Mouse (Mus musculus): Measurements from ENCODE around the gene Zfp275. TPM values are rescaled to one million over a fixed set of nuclear protein-coding genes. Genes with fewer than 3 reads are reported as not detected.
"Not testable (repeated sequence)": the region's sequence is repeated elsewhere in the genome, so short reads cannot be mapped to it uniquely, and the experiment has no call there.

The Zfp275 gene
- polyA plus RNA-seq, 1 experiment from 2014 or later = 19.0 TPM

- no peaks in the 10 kb centered on the region for H3K36me3 ChIP-seq
- no peak for ATAC-seq (ENCODE audit: insufficient number of reproducible peaks, low FRiP score, low TSS enrichment, low read depth)
- H3K4me2 ChIP-seq = no peak overlapping the region
- WGBS = 68% methylated on average over 1 of the region's 1 CpGs
- H3K9me3 ChIP-seq = no peaks in the 10 kb centered on the region
- H3K27ac ChIP-seq = no peak overlapping the region
- H3K4me1 ChIP-seq = 0 out of 2 replicates have a peak, but pooled peaks cover 2% of the 10 kb centered on the region
- H3K4me3 ChIP-seq = no peak overlapping the region
- no peak overlapping the region for H3K9ac ChIP-seq
- peaks cover 10% of the 10 kb centered on the region; the same call in 1 of the 2 replicates for H3K27me3 ChIP-seq
Measured at GRCm38 (mm10) chrX:73344346-73344745, 1.9 kb downstream of the Zfp275 start.

- Histone ChIP-seq H3K9me3 (no peaks in the 10 kb centered on the region), H3K27ac (no peak overlapping the region), H3K27me3 (no peaks in the 10 kb centered on the region), H3K4me1 (no peaks in the 10 kb centered on the region), H3K4me3 (no peak overlapping the region), H3K4me2 (no peak overlapping the region), H3K9ac (no peak overlapping the region), H3K36me3 (peaks cover 46% of the 10 kb centered on the region)
- WGBS = 88% methylated on average over 2 of the region's 2 CpGs
- ATAC-seq (ENCODE audit: insufficient number of reproducible peaks, low FRiP score, low TSS enrichment, low read depth) = no peak
Measured at GRCm38 (mm10) chrX:73356163-73356562, 13.7 kb downstream of the Zfp275 start.

GRCm38 (mm10) chrX:73356719-73357118 is 14.3 kb downstream of the Zfp275 start:
- no peak for ATAC-seq (ENCODE audit: insufficient number of reproducible peaks, low FRiP score, low TSS enrichment, low read depth)
- H3K27me3 ChIP-seq = no peaks in the 10 kb centered on the region
- H3K36me3 ChIP-seq = peaks cover 41% of the 10 kb centered on the region
- no peaks in the 10 kb centered on the region for H3K9me3 ChIP-seq
- no peak overlapping the region for H3K27ac ChIP-seq
- H3K9ac ChIP-seq = no peak overlapping the region
- 84% methylated on average over 1 of the region's 1 CpGs for WGBS
- no peaks in the 10 kb centered on the region for H3K4me1 ChIP-seq
- no peak overlapping the region for H3K4me2 ChIP-seq
- H3K4me3 ChIP-seq = no peak overlapping the region

- Histone ChIP-seq H3K4me3 (no peak overlapping the region), H3K27ac (no peak overlapping the region), H3K9me3 (no peaks in the 10 kb centered on the region), H3K36me3 (0 out of 2 replicates have a peak, but pooled peaks cover 5% of the 10 kb centered on the region), H3K4me1 (no peaks in the 10 kb centered on the region), H3K27me3 (no peaks in the 10 kb centered on the region), H3K4me2 (no peak overlapping the region), H3K9ac (no peak overlapping the region)
- ATAC-seq (ENCODE audit: insufficient number of reproducible peaks, low FRiP score, low TSS enrichment, low read depth) = no peak
Measured at GRCm38 (mm10) chrX:73363291-73363690, 20.9 kb downstream of the Zfp275 start.

GRCm38 (mm10) chrX:73384419-73384818 is 42.0 kb downstream of the Zfp275 start:
- Histone ChIP-seq H3K27ac (no peak overlapping the region), H3K4me3 (no peak overlapping the region), H3K9ac (no peak overlapping the region), H3K9me3 (no peaks in the 10 kb centered on the region), H3K4me1 (no peaks in the 10 kb centered on the region), H3K4me2 (no peak overlapping the region), H3K27me3 (no peaks in the 10 kb centered on the region), H3K36me3 (no peaks in the 10 kb centered on the region)
- no peak for ATAC-seq (ENCODE audit: insufficient number of reproducible peaks, low FRiP score, low TSS enrichment, low read depth)
- 72% methylated on average over 6 of the region's 6 CpGs for WGBS

GRCm38 (mm10) chrX:73384924-73385323 is 42.5 kb downstream of the Zfp275 start:
- H3K4me3 ChIP-seq = no peak overlapping the region
- H3K4me2 ChIP-seq = no peak overlapping the region
- no peak overlapping the region for H3K9ac ChIP-seq
- no peak overlapping the region for H3K27ac ChIP-seq
- no peak for ATAC-seq (ENCODE audit: insufficient number of reproducible peaks, low FRiP score, low TSS enrichment, low read depth)
- no peaks in the 10 kb centered on the region for H3K4me1 ChIP-seq
- no peaks in the 10 kb centered on the region for H3K27me3 ChIP-seq
- no peaks in the 10 kb centered on the region for H3K9me3 ChIP-seq
- no peaks in the 10 kb centered on the region for H3K36me3 ChIP-seq
- WGBS = 13% methylated on average over 1 of the region's 1 CpGs

GRCm38 (mm10) chrX:73391481-73391880 is 49.1 kb downstream of the Zfp275 start:
- whole genome bisulfite sequencing = 89% methylated on average over 4 of the region's 4 CpGs

GRCm38 (mm10) chrX:73396446-73396845 is 54.0 kb downstream of the Zfp275 start:
- no peak for ATAC-seq (ENCODE audit: insufficient number of reproducible peaks, low FRiP score, low TSS enrichment, low read depth)
- Histone ChIP-seq H3K27me3 (0 out of 2 replicates have a peak, but pooled peaks cover 6% of the 10 kb centered on the region), H3K27ac (no peak overlapping the region), H3K9ac (no peak overlapping the region), H3K4me1 (no peaks in the 10 kb centered on the region), H3K4me2 (no peak overlapping the region), H3K4me3 (no peak overlapping the region), H3K9me3 (no peaks in the 10 kb centered on the region), H3K36me3 (no peaks in the 10 kb centered on the region)
- 100% methylated on average over 1 of the region's 1 CpGs for WGBS

More at GRCm38 (mm10) chrX:73391481-73391880, 49.1 kb downstream of the Zfp275 start:
- no peak overlapping the region for H3K9ac ChIP-seq
- no peaks in the 10 kb centered on the region for H3K4me1 ChIP-seq
- no peak overlapping the region for H3K4me3 ChIP-seq
- H3K27ac ChIP-seq = no peak overlapping the region
- no peak overlapping the region for H3K4me2 ChIP-seq
- H3K9me3 ChIP-seq = no peaks in the 10 kb centered on the region
- no peaks in the 10 kb centered on the region for H3K36me3 ChIP-seq
- ATAC-seq (ENCODE audit: insufficient number of reproducible peaks, low FRiP score, low TSS enrichment, low read depth) = no peak
- H3K27me3 ChIP-seq = 0 out of 2 replicates have a peak, but pooled peaks cover 2% of the 10 kb centered on the region

GRCm38 (mm10) chrX:73398636-73399035 is 56.2 kb downstream of the Zfp275 start, which contains the start of gene Gm18336:
Gene Gm18336, minus strand, starts transcription at chrX:73398736.
- WGBS = 45% methylated on average over 2 of the region's 2 CpGs
- H3K27ac ChIP-seq; H3K9me3 ChIP-seq; H3K36me3 ChIP-seq; ATAC-seq (ENCODE audit: insufficient number of reproducible peaks, low FRiP score, low TSS enrichment, low read depth); H3K4me1 ChIP-seq; H3K27me3 ChIP-seq; H3K9ac ChIP-seq; H3K4me3 ChIP-seq; H3K4me2 ChIP-seq: not testable (repeated sequence)

- no peaks in the 10 kb centered on the region for H3K36me3 ChIP-seq
- 85% methylated on average over 20 of the region's 20 CpGs for WGBS
- no peak overlapping the region for H3K4me3 ChIP-seq
- H3K4me2 ChIP-seq = no peak overlapping the region
- no peak overlapping the region for H3K9ac ChIP-seq
- no peaks in the 10 kb centered on the region for H3K4me1 ChIP-seq
- H3K9me3 ChIP-seq = no peaks in the 10 kb centered on the region
- H3K27ac ChIP-seq = no peak overlapping the region
- H3K27me3 ChIP-seq = 0 out of 2 replicates have a peak, but pooled peaks cover 6% of the 10 kb centered on the region
- ATAC-seq (ENCODE audit: insufficient number of reproducible peaks, low FRiP score, low TSS enrichment, low read depth) = no peak
Measured at GRCm38 (mm10) chrX:73400951-73401350, 58.5 kb downstream of the Zfp275 start.

- WGBS = 91% methylated on average over 12 of the region's 12 CpGs
- no peaks in the 10 kb centered on the region for H3K4me1 ChIP-seq
- 0 out of 2 replicates have a peak, but pooled peaks cover 3% of the 10 kb centered on the region for H3K27me3 ChIP-seq
- H3K9ac ChIP-seq = no peak overlapping the region
- no peak overlapping the region for H3K27ac ChIP-seq
- H3K36me3 ChIP-seq = no peaks in the 10 kb centered on the region
- ATAC-seq (ENCODE audit: insufficient number of reproducible peaks, low FRiP score, low TSS enrichment, low read depth) = no peak
- no peak overlapping the region for H3K4me3 ChIP-seq
- H3K4me2 ChIP-seq = no peak overlapping the region
- H3K9me3 ChIP-seq = no peaks in the 10 kb centered on the region
Measured at GRCm38 (mm10) chrX:73401616-73402015, 59.2 kb downstream of the Zfp275 start.
